Mouse (Mus musculus): Measurements from ENCODE around the gene Rpn1. TPM values are rescaled to one million over a fixed set of nuclear protein-coding genes. Genes with fewer than 3 reads are reported as not detected.

Rpn1 gene
- total RNA-seq (2014; rRNA removed) (196 and 198 TPM in 2 replicates), polyA plus RNA-seq (2015; fragmentation: Nextera tagmentation; extraction: Ambion mirVana) (252 and 261 TPM in 2 replicates)

DNA sequence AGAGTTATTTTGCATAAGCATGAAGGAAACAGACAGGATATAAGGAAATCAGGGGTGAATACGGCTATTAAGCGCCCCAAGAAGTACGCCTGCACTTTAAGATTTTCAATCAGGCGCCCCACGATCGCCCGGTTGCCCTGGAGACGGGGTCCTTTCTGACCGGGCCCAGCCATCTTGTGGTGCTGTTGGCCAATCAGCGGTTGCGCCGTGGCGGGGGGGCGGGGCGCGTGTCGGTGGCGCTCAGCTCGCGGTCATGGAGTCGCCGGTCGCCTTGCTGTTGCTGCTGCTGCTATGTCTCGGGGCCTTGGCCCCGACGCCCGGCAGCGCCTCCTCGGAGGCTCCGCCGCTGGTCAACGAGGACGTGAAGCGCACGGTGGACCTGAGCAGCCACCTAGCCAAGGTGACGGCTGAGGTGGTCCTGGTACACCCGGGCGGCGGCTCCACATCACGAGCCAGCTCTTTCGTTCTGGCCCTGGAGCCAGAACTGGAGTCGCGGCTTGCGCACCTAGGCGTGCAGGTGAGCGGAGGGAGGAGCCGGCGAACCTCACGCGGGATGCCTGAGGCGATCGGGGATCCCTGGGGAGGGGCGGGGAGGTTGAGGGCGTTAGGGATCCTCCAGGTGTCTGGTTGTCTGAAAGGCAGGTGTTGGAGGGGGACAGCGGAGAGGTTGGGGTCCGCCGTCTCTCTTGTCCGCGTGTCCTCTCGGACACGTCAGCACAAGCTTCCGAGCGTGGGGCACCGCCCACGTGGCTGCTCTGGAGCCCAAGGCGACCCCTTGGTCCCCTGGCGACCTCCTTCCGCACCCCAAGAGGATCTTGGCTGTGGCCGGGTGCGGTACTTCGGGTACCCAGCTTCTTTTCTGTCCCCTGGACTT is at the start of gene Rpn1:
TSS of gene Rpn1 (plus strand) at position 205 of the 874 bp plus-strand sequence.
- DNase-seq (ENCODE audit: low spot score) (peak; percentile 95), ATAC-seq (ENCODE audit: low FRiP score) (peak; percentile 96)
- Histone ChIP-seq H3K9ac (replicated peaks; ENCODE audit: low read length, poor library complexity, severe bottlenecking) (peak within 1 kb of the TSS; percentile 96), H3K36me3 (ENCODE audit: insufficient read depth, low read length) (no peaks in the 10 kb centered on the region; the same call in 1 of the 2 replicates), H3K4me3 (ENCODE audit: low read depth, low read length) (peak within 1 kb of the TSS; percentile 99), H3K27ac (ENCODE audit: low read depth, low read length) (peak within 1 kb of the TSS; percentile 80), H3K4me1 (ENCODE audit: insufficient read depth, low read length) (peaks cover 13% of the 10 kb centered on the region), H3K4me2 (ENCODE audit: low read depth, low read length, poor library complexity, severe bottlenecking) (peak within 1 kb of the TSS; percentile 89), H3K27me3 (ENCODE audit: insufficient read depth, low read length) (peaks cover 9% of the 10 kb centered on the region; the same call in 1 of the 2 replicates), H3K9me3 (ENCODE audit: low read length) (no peaks in the 10 kb centered on the region)
- WGBS: under 1% methylated on average over 67 of the region's 71 CpGs
- no peak for TF ChIP-seq CTCF (IDR thresholded peaks at IDR 0.05)

DNA sequence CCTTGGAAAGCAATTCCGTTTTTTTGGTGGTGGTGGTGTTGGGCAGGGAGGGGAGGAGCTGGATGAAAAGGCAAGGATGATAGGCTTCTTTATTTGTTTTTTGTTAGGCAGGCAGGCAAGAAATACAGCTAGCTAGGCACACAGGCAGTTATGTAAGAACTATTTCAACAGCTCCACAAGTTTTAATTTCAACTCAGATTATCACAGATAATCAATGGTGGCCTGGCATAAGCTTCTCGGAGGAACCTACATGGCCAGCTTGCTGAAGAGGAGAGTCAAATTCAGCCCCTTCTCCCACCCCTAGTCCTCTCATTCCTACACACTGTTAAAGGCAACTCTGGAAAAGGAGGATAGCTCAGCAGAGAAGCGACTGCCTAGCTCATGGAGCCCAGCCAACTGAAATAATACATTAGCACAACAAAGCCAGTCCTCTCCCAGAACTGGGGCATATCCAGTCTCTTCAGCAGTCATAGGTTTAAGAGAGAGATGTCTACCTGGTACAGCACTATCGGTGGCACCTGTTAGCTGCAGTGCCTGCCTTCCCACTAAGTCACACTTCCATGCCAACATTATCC is 46.7 kb upstream of the Rpn1 start:
- no peak overlapping the region for H3K9ac ChIP-seq (replicated peaks; ENCODE audit: low read length, poor library complexity, severe bottlenecking)
- no peak overlapping the region for H3K27ac ChIP-seq (ENCODE audit: low read depth, low read length)
- no peaks in the 10 kb centered on the region for H3K9me3 ChIP-seq (ENCODE audit: low read length)
- no peak for ATAC-seq (ENCODE audit: low FRiP score)
- H3K27me3 ChIP-seq (ENCODE audit: insufficient read depth, low read length): no peaks in the 10 kb centered on the region
- H3K4me2 ChIP-seq (ENCODE audit: low read depth, low read length, poor library complexity, severe bottlenecking): no peak overlapping the region
- no peak for TF ChIP-seq CTCF (IDR thresholded peaks at IDR 0.05)
- H3K36me3 ChIP-seq (ENCODE audit: insufficient read depth, low read length): no peaks in the 10 kb centered on the region
- 0 out of 2 replicates have a peak, but pooled peaks cover 2% of the 10 kb centered on the region for H3K4me1 ChIP-seq (ENCODE audit: insufficient read depth, low read length)
- DNase-seq (ENCODE audit: low spot score): peak; percentile 14
- 66% methylated on average over 4 of the region's 4 CpGs for WGBS
- H3K4me3 ChIP-seq (ENCODE audit: low read depth, low read length): no peak overlapping the region

DNA sequence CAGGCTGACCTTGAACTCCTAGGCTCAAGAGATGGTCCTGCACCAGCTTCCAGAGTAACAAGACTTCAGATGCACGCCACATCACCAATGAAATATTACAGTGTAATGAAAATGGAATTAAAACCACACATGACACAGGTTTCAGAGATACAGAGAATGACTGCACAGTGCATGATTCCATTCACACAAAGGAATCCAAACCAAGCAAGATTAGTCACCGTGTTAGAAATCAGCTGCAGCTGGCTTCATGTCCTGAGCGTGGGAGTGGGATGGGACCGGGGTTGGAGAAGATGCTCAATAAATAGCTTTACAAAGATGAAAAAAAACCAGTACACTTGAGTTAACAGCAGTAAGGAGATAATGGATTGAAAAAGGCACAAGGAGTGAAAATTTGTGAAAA is 44.9 kb upstream of the Rpn1 start:
- H3K36me3 ChIP-seq (ENCODE audit: insufficient read depth, low read length): no peaks in the 10 kb centered on the region
- no peaks in the 10 kb centered on the region for H3K9me3 ChIP-seq (ENCODE audit: low read length)
- H3K9ac ChIP-seq (replicated peaks; ENCODE audit: low read length, poor library complexity, severe bottlenecking): no peak overlapping the region
- 99% methylated on average over 4 of the region's 4 CpGs for WGBS
- H3K4me2 ChIP-seq (ENCODE audit: low read depth, low read length, poor library complexity, severe bottlenecking): no peak overlapping the region
- peaks cover 7% of the 10 kb centered on the region for H3K4me1 ChIP-seq (ENCODE audit: insufficient read depth, low read length)
- H3K27ac ChIP-seq (ENCODE audit: low read depth, low read length): no peak overlapping the region
- no peaks in the 10 kb centered on the region for H3K27me3 ChIP-seq (ENCODE audit: insufficient read depth, low read length)
- no peak for DNase-seq (ENCODE audit: low spot score)
- no peak for ATAC-seq (ENCODE audit: low FRiP score)
- H3K4me3 ChIP-seq (ENCODE audit: low read depth, low read length): no peak overlapping the region
- no peak for TF ChIP-seq CTCF (IDR thresholded peaks at IDR 0.05)

DNA sequence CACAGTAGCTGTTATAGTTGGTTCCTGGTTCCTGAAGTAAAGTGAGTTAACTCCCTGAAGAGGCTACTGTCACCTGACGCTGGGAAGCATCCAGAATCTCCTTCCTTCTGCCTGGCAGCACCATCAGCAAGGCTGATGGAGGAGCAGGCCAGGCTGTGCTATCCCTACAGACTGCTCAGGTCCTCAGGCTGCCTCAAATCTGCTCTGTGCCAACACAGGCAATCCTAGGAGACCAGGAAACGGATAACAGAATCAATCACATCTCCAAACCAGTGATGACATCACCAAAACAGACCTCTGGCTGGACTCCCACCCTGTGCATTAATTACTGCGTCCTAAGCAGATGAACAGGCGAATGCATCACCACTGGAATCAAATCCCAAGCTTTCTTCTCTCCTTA is 43.1 kb upstream of the Rpn1 start:
- no peak overlapping the region for H3K27ac ChIP-seq (ENCODE audit: low read depth, low read length)
- 64% methylated on average over 4 of the region's 4 CpGs for WGBS
- DNase-seq (ENCODE audit: low spot score) (no peak), ATAC-seq (ENCODE audit: low FRiP score) (no peak)
- no peak overlapping the region for H3K4me2 ChIP-seq (ENCODE audit: low read depth, low read length, poor library complexity, severe bottlenecking)
- H3K36me3 ChIP-seq (ENCODE audit: insufficient read depth, low read length): no peaks in the 10 kb centered on the region
- TF ChIP-seq CTCF (IDR thresholded peaks at IDR 0.05): no peak
- H3K4me3 ChIP-seq (ENCODE audit: low read depth, low read length): no peak overlapping the region
- peaks cover 7% of the 10 kb centered on the region for H3K4me1 ChIP-seq (ENCODE audit: insufficient read depth, low read length)
- H3K27me3 ChIP-seq (ENCODE audit: insufficient read depth, low read length): no peaks in the 10 kb centered on the region
- H3K9ac ChIP-seq (replicated peaks; ENCODE audit: low read length, poor library complexity, severe bottlenecking): no peak overlapping the region
- no peaks in the 10 kb centered on the region for H3K9me3 ChIP-seq (ENCODE audit: low read length)

DNA sequence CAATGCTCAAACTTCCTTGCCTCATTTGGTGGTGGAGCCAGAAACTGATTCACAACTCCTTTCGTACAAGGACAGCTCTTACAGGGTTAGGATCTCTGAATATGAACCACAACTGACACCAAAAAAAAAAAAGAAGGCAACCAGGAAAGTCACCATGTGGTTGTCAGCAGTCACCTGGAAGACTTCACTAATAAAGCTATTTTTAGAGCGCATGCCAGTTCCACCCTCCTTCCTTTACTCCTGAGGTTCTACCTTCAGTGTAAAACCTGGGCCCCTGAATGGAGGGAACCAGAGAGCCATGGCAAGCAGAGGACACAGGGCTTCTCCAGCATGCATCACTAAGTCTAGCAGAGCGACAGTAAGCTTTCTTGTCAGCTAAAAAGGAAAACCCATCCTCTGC is 41.9 kb upstream of the Rpn1 start:
- Histone ChIP-seq H3K27me3 (ENCODE audit: insufficient read depth, low read length) (no peaks in the 10 kb centered on the region), H3K4me3 (ENCODE audit: low read depth, low read length) (no peak overlapping the region), H3K27ac (ENCODE audit: low read depth, low read length) (no peak overlapping the region), H3K36me3 (ENCODE audit: insufficient read depth, low read length) (no peaks in the 10 kb centered on the region), H3K9me3 (ENCODE audit: low read length) (no peaks in the 10 kb centered on the region), H3K4me1 (ENCODE audit: insufficient read depth, low read length) (peaks cover 7% of the 10 kb centered on the region), H3K4me2 (ENCODE audit: low read depth, low read length, poor library complexity, severe bottlenecking) (no peak overlapping the region), H3K9ac (replicated peaks; ENCODE audit: low read length, poor library complexity, severe bottlenecking) (no peak overlapping the region)
- TF ChIP-seq CTCF (IDR thresholded peaks at IDR 0.05): no peak
- no peak for ATAC-seq (ENCODE audit: low FRiP score)
- WGBS: 86% methylated on average over 3 of the region's 3 CpGs
- DNase-seq (ENCODE audit: low spot score): no peak

DNA sequence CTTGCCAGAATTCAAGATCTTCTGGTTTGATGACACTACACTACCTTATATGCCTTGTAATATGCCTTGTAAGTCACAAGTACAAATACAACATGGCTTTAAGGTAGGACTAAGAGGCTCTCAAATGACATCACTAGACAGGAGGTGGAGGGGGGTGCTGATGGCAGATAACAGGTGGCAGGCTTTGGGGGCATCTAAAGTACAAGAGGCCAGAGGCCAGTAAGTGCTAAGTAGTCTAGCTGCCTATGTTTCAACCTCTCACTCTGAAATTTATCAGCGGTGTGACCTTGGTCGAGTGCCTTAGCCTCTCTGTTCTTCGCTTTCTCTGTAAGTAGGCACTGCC is 40.1 kb upstream of the Rpn1 start:
- peak overlapping the region; percentile 85 for H3K27ac ChIP-seq (ENCODE audit: low read depth, low read length)
- WGBS: 5% methylated on average over 3 of the region's 3 CpGs
- peak overlapping the region; percentile 81 for H3K4me2 ChIP-seq (ENCODE audit: low read depth, low read length, poor library complexity, severe bottlenecking)
- peak overlapping the region; percentile 97 for H3K4me3 ChIP-seq (ENCODE audit: low read depth, low read length)
- no peaks in the 10 kb centered on the region for H3K27me3 ChIP-seq (ENCODE audit: insufficient read depth, low read length)
- H3K9me3 ChIP-seq (ENCODE audit: low read length): no peaks in the 10 kb centered on the region
- DNase-seq (ENCODE audit: low spot score) (no peak), ATAC-seq (ENCODE audit: low FRiP score) (no peak)
- H3K36me3 ChIP-seq (ENCODE audit: insufficient read depth, low read length): no peaks in the 10 kb centered on the region
- H3K9ac ChIP-seq (replicated peaks; ENCODE audit: low read length, poor library complexity, severe bottlenecking): peak overlapping the region; percentile 95
- peaks cover 7% of the 10 kb centered on the region for H3K4me1 ChIP-seq (ENCODE audit: insufficient read depth, low read length)
- no peak for TF ChIP-seq CTCF (IDR thresholded peaks at IDR 0.05)

Data from midbrain, postnatal 0 days (tissue).